In genomic region chr2:180236930-180237329, GRCm38 (mm10) we compare ENCODE assay signal across 20 mouse cellular contexts. TPM values are rescaled to one million over a fixed set of nuclear protein-coding genes. Genes with fewer than 3 reads are reported as not detected.
DNase-seq lines count a peak whose midpoint lies in the region; ATAC-seq and TF ChIP-seq lines count a peak whose summit lies in the region.
"Had no signal": no experiment of that assay in that cellular context is flagged by ENCODE, and none has a peak within 500 bp of the region (broad histone marks: within the 10 kb centered on the region; RNA-seq: fewer than 3 reads in every experiment).

No protein-coding gene starts in this region.

- 65% methylated on average over 3 of the region's 3 CpGs for WGBS in liver, postnatal 0 days (ENCODE audit: insufficient replicate concordance)
- WGBS in embryonic facial prominence, embryonic 10.5 days: 86% methylated on average over 3 of the region's 3 CpGs

- peak; percentile 88 for ATAC-seq in erythroid progenitor cell, adult 5-6 weeks (replicated peaks; ENCODE audit: low FRiP score, poor library complexity, severe bottlenecking)
- ATAC-seq in liver, postnatal 0 days: peak; percentile 88
- ATAC-seq: intestine, postnatal 0 days had no signal

- H3K36me3 ChIP-seq in ES-Bruce4 (ENCODE audit: control insufficient read depth, insufficient read depth, low read length, poor library complexity, severe bottlenecking): no peaks in the 10 kb centered on the region
- H3K36me3 ChIP-seq in MEL (ENCODE audit: control insufficient read depth in 1 of 2, insufficient read depth in 2 of 2, low read length in 2 of 2): peaks cover 0 to 24% of the 10 kb centered on the region in 2 experiments; a peak in 2 of 4 replicates
- H3K36me3 ChIP-seq in liver, postnatal 0 days (replicated peaks; ENCODE audit: insufficient read depth, low read length): no peaks in the 10 kb centered on the region
- no peaks in the 10 kb centered on the region for H3K36me3 ChIP-seq in embryonic facial prominence, embryonic 10.5 days (replicated peaks)
- H3K36me3 ChIP-seq: hindbrain, embryonic 15.5 days had no signal

- peak overlapping the region; percentile 15; the same call in 1 of the 2 replicates for H3K9ac ChIP-seq in ES-Bruce4 (ENCODE audit: low read depth, poor library complexity, severe bottlenecking)
- H3K9ac ChIP-seq in MEL (ENCODE audit: control insufficient read depth, low read depth, low read length, poor library complexity, severe bottlenecking): no peak overlapping the region
- no peak overlapping the region for H3K9ac ChIP-seq in liver, postnatal 0 days (replicated peaks)
- H3K9ac ChIP-seq: hindbrain, embryonic 15.5 days had no signal

- TF ChIP-seq POLR2A in ES-Bruce4 (IDR thresholded peaks at IDR 0.05; ENCODE audit: insufficient read depth, low read length) (no peak), MEL (IDR thresholded peaks at IDR 0.05; ENCODE audit: control insufficient read depth in 1 of 2, insufficient read depth in 1 of 2, low read depth in 1 of 2, low read length in 2 of 2, poor library complexity in 1 of 2) (no peak)

- TF ChIP-seq RAD21 in MEL (IDR thresholded peaks at IDR 0.05; ENCODE audit: low read depth, low read length): no peak

- H3K4me2 ChIP-seq in liver, postnatal 0 days (ENCODE audit: low read depth, low read length): no peak overlapping the region
- H3K4me2 ChIP-seq: hindbrain, embryonic 15.5 days had no signal

- no peaks in the 10 kb centered on the region for H3K79me2 ChIP-seq in MEL (ENCODE audit: control insufficient read depth, insufficient read depth, low read length, poor library complexity)

- H3K9me3 ChIP-seq in ES-Bruce4 (replicated peaks; ENCODE audit: control insufficient read depth, insufficient read depth, low read length, poor library complexity, severe bottlenecking): no peaks in the 10 kb centered on the region
- H3K9me3 ChIP-seq in MEL (replicated peaks; ENCODE audit: insufficient read depth, low read length): no peaks in the 10 kb centered on the region
- no peaks in the 10 kb centered on the region; the same call in 1 of the 2 replicates for H3K9me3 ChIP-seq in liver, postnatal 0 days (ENCODE audit: low read length)
- no peaks in the 10 kb centered on the region for H3K9me3 ChIP-seq in embryonic facial prominence, embryonic 10.5 days
- H3K9me3 ChIP-seq: hindbrain, embryonic 15.5 days had no signal

- peak; percentile 46 for DNase-seq in MEL (ENCODE audit: low read depth, low spot score)
- peak; percentile 33 for DNase-seq in liver, postnatal 0 days
- DNase-seq in embryo, embryonic 10 days (ENCODE audit: low spot score): no peak
- DNase-seq in embryonic facial prominence, embryonic 10.5 days (ENCODE audit: low spot score): no peak
- no peak for DNase-seq in left cerebral cortex, adult 8-10 months (ENCODE audit: low spot score in 2 of 2)
- DNase-seq: adrenal gland, adult 2 months; cerebellum, adult 8-10 months; gastrocnemius, postnatal 14 days; heart, postnatal 14 days; layer of hippocampus, adult 9-11 months; lung, adult 18-20 months; right cerebral cortex, postnatal 25 days had no signal

- no peaks in the 10 kb centered on the region for H3K27me3 ChIP-seq in ES-Bruce4 (ENCODE audit: control insufficient read depth, insufficient read depth, low read length, poor library complexity, severe bottlenecking)
- H3K27me3 ChIP-seq in MEL (ENCODE audit: control insufficient read depth in 1 of 2, insufficient read depth in 2 of 2, low read length in 2 of 2): no peaks in the 10 kb centered on the region
- no peaks in the 10 kb centered on the region for H3K27me3 ChIP-seq in liver, postnatal 0 days (ENCODE audit: insufficient read depth, low read length)
- H3K27me3 ChIP-seq in embryonic facial prominence, embryonic 10.5 days (replicated peaks; ENCODE audit: low read depth, poor library complexity, severe bottlenecking): no peaks in the 10 kb centered on the region
- H3K27me3 ChIP-seq: hindbrain, embryonic 15.5 days had no signal

- TF ChIP-seq CTCF in ES-Bruce4 (IDR thresholded peaks at IDR 0.05; ENCODE audit: low read depth, low read length): no peak
- no peak for TF ChIP-seq CTCF in MEL (IDR thresholded peaks at IDR 0.05 in 2 of 3, conservative IDR thresholded peaks at IDR 0.05 in 1 of 3; ENCODE audit: control insufficient read depth in 1 of 3, insufficient read depth in 1 of 3, low read depth in 2 of 3, low read length in 3 of 3, poor library complexity in 1 of 3, severe bottlenecking in 1 of 3)
- TF ChIP-seq CTCF in liver, postnatal 0 days (IDR thresholded peaks at IDR 0.05; ENCODE audit: low read depth): no peak

- peaks cover 3% of the 10 kb centered on the region for H3K4me1 ChIP-seq in ES-Bruce4 (ENCODE audit: control insufficient read depth, insufficient read depth, low read length)
- peaks cover 9 to 34% of the 10 kb centered on the region in 2 experiments for H3K4me1 ChIP-seq in MEL (ENCODE audit: control insufficient read depth in 1 of 2, insufficient read depth in 2 of 2, low read length in 2 of 2)
- H3K4me1 ChIP-seq in liver, postnatal 0 days (ENCODE audit: insufficient read depth): peaks cover 26% of the 10 kb centered on the region
- H3K4me1 ChIP-seq in embryonic facial prominence, embryonic 10.5 days: peaks cover 29% of the 10 kb centered on the region
- H3K4me1 ChIP-seq: hindbrain, embryonic 15.5 days had no signal

- no peak for TF ChIP-seq EP300 in ES-Bruce4 (IDR thresholded peaks at IDR 0.05; ENCODE audit: insufficient read depth, low read depth, low read length)
- peak in 1 of 2 experiments; percentile 17; a peak in 1 of 4 replicates for TF ChIP-seq EP300 in MEL (IDR thresholded peaks at IDR 0.05; ENCODE audit: low read depth in 1 of 2, low read length in 2 of 2)
- TF ChIP-seq EP300 in liver, postnatal 0 days (IDR thresholded peaks at IDR 0.05; ENCODE audit: low read depth): peak; percentile 38; the same call in 1 of the 2 replicates

- no peak overlapping the region for H3K4me3 ChIP-seq in ES-Bruce4 (ENCODE audit: low read depth, low read length)
- H3K4me3 ChIP-seq in MEL (ENCODE audit: control insufficient read depth in 1 of 2, insufficient read depth in 1 of 2, low read depth in 2 of 2, low read length in 2 of 2): no peak overlapping the region
- no peak overlapping the region for H3K4me3 ChIP-seq in liver, postnatal 0 days (ENCODE audit: low read depth, low read length)
- no peak overlapping the region for H3K4me3 ChIP-seq in embryonic facial prominence, embryonic 10.5 days
- H3K4me3 ChIP-seq: hindbrain, embryonic 15.5 days had no signal

- peak overlapping the region; percentile 94 for H3K27ac ChIP-seq in ES-Bruce4 (ENCODE audit: insufficient read depth, low read length)
- peak overlapping the region; percentile 52 for H3K27ac ChIP-seq in MEL (ENCODE audit: control insufficient read depth, low read depth, low read length)
- peak overlapping the region; percentile 61 for H3K27ac ChIP-seq in liver, postnatal 0 days (ENCODE audit: low read depth)
- H3K27ac ChIP-seq in embryonic facial prominence, embryonic 10.5 days (replicated peaks): no peak overlapping the region; the same call in 1 of the 2 replicates
- H3K27ac ChIP-seq: hindbrain, embryonic 15.5 days; macrophage had no signal

RNA-seq across cellular contexts. Expression of gene Lama5, which starts 11.3 kb away (rescaled TPM):
- polyA plus RNA-seq in ES-Bruce4 (2011; ENCODE audit: insufficient read depth, insufficient read length, low read depth, missing spikeins) (141 and 145 TPM in 2 replicates), MEL (2012; ENCODE audit: insufficient read depth in 1 of 2, insufficient read length in 2 of 2, low read depth in 1 of 2, low replicate concordance in 2 of 2, missing spikeins in 1 of 2) (10 to 100 TPM in 1 of 2 experiments, not detected in 1; 14.6 TPM)
- 4.5 and 6.1 TPM in 2 replicates for total RNA-seq in MEL (2012; rRNA removed)
- total RNA-seq in erythroid progenitor cell, adult 5-6 weeks (2015; ENCODE audit: low replicate concordance): under 0.01 and 0.42 TPM in 2 replicates
- 0.13 and 0.15 TPM in 2 replicates for total RNA-seq in erythroid progenitor cell, adult 5-6 weeks (2017; ENCODE audit: low replicate concordance)
- polyA plus RNA-seq in liver, postnatal 0 days (2015; fragmentation: Nextera tagmentation; extraction: Ambion mirVana): 2.1 and 2.2 TPM in 2 replicates
- polyA plus RNA-seq in embryonic facial prominence, embryonic 10.5 days (2016; fragmentation: Nextera tagmentation; extraction: Ambion mirVana): 19.6 and 25.3 TPM in 2 replicates
- 10 to 100 TPM in 1 of 4 experiments, 1 to 10 TPM in 3; 5.9 to 11.1 (median 7.3) TPM for total RNA-seq in left cerebral cortex, adult 8-10 months (2022)
- polyA plus RNA-seq: macrophage had no signal

RNA-seq across cellular contexts. Expression of gene Rps21, which starts 20.2 kb away (rescaled TPM):
- polyA plus RNA-seq in ES-Bruce4 (2011; ENCODE audit: insufficient read depth, insufficient read length, low read depth, missing spikeins) (1,612 and 1,632 TPM in 2 replicates), MEL (2012; ENCODE audit: insufficient read depth in 1 of 2, insufficient read length in 2 of 2, low read depth in 1 of 2, low replicate concordance in 2 of 2, missing spikeins in 1 of 2) (1,000 to 10,000 TPM in 1 of 2 experiments, 100 to 1,000 TPM in 1; 995 to 1,182 TPM)
- 4,335 and 4,916 TPM in 2 replicates for total RNA-seq in MEL (2012; rRNA removed)
- 412 and 611 TPM in 2 replicates for total RNA-seq in erythroid progenitor cell, adult 5-6 weeks (2015; ENCODE audit: low replicate concordance)
- total RNA-seq in erythroid progenitor cell, adult 5-6 weeks (2017; ENCODE audit: low replicate concordance): 390 and 599 TPM in 2 replicates
- 382 and 393 TPM in 2 replicates for polyA plus RNA-seq in liver, postnatal 0 days (2015; fragmentation: Nextera tagmentation; extraction: Ambion mirVana)
- polyA plus RNA-seq in embryonic facial prominence, embryonic 10.5 days (2016; fragmentation: Nextera tagmentation; extraction: Ambion mirVana): 569 and 585 TPM in 2 replicates
- total RNA-seq in left cerebral cortex, adult 8-10 months (2022): 100 to 1,000 TPM; 616 to 845 (median 743) TPM

RNA-seq across cellular contexts. Expression of gene Cables2, which starts 36.4 kb away (rescaled TPM):
- 13.2 and 14.5 TPM in 2 replicates for polyA plus RNA-seq in ES-Bruce4 (2011; ENCODE audit: insufficient read depth, insufficient read length, low read depth, missing spikeins)
- 9.3 and 10.7 TPM in 2 replicates for total RNA-seq in MEL (2012; rRNA removed)
- 10 to 100 TPM in 1 of 2 experiments, not detected in 1; 16.7 TPM for polyA plus RNA-seq in MEL (2012; ENCODE audit: insufficient read depth in 1 of 2, insufficient read length in 2 of 2, low read depth in 1 of 2, low replicate concordance in 2 of 2, missing spikeins in 1 of 2)
- 8.8 and 9.4 TPM in 2 replicates for total RNA-seq in erythroid progenitor cell, adult 5-6 weeks (2015; ENCODE audit: low replicate concordance)
- 7.6 and 9.2 TPM in 2 replicates for total RNA-seq in erythroid progenitor cell, adult 5-6 weeks (2017; ENCODE audit: low replicate concordance)
- 4.7 and 5.2 TPM in 2 replicates for polyA plus RNA-seq in liver, postnatal 0 days (2015; fragmentation: Nextera tagmentation; extraction: Ambion mirVana)
- polyA plus RNA-seq in embryonic facial prominence, embryonic 10.5 days (2016; fragmentation: Nextera tagmentation; extraction: Ambion mirVana): 12.7 and 13.2 TPM in 2 replicates
- 10 to 100 TPM; 27.2 to 31.6 (median 27.7) TPM for total RNA-seq in left cerebral cortex, adult 8-10 months (2022)

RNA-seq across cellular contexts. Expression of gene Rbbp8nl, which starts 52.7 kb away (rescaled TPM):
- polyA plus RNA-seq in ES-Bruce4 (2011; ENCODE audit: insufficient read depth, insufficient read length, low read depth, missing spikeins) (1.7 and 1.8 TPM in 2 replicates), MEL (2012; ENCODE audit: insufficient read depth in 1 of 2, insufficient read length in 2 of 2, low read depth in 1 of 2, low replicate concordance in 2 of 2, missing spikeins in 1 of 2) (not detected)
- total RNA-seq in MEL (2012; rRNA removed): not detected in 2 replicates
- total RNA-seq in erythroid progenitor cell, adult 5-6 weeks (2015; ENCODE audit: low replicate concordance): not detected in 2 replicates
- not detected in 2 replicates for total RNA-seq in erythroid progenitor cell, adult 5-6 weeks (2017; ENCODE audit: low replicate concordance)
- not detected in 2 replicates for polyA plus RNA-seq in liver, postnatal 0 days (2015; fragmentation: Nextera tagmentation; extraction: Ambion mirVana)
- 0.92 and 1.7 TPM in 2 replicates for polyA plus RNA-seq in embryonic facial prominence, embryonic 10.5 days (2016; fragmentation: Nextera tagmentation; extraction: Ambion mirVana)
- not detected for total RNA-seq in left cerebral cortex, adult 8-10 months (2022)
- total RNA-seq: adrenal gland, adult 2 months; gastrocnemius, postnatal 14 days; heart, postnatal 14 days; left cerebral cortex, postnatal 25 days; midbrain, postnatal 0 days had no signal
- polyA plus RNA-seq: adrenal gland, adult 2 months; hindbrain, embryonic 15.5 days; macrophage; midbrain, postnatal 0 days; neural tube, embryonic 11.5 days had no signal

Comparison
In these comparisons a context has a peak if more than half of its experiments do, and no peak if none do; other contexts are left out.
1. DNase-seq: peak in MEL (single experiment) and liver, postnatal 0 days (single experiment); none in embryo, embryonic 10 days (single experiment), embryonic facial prominence, embryonic 10.5 days (single experiment) and left cerebral cortex, adult 8-10 months (0 of 2).